Mouse (Mus musculus): ENCODE results near the gene Wfikkn2.

GRCm38 (mm10) chr11:94216247-94216646 lies 29.6 kb downstream of the Wfikkn2 start:
- TF ChIP-seq CTCF (IDR thresholded peaks at IDR 0.05; ENCODE audit: insufficient read depth, low read length) = no peak
- no peak for TF ChIP-seq POLR2A (IDR thresholded peaks at IDR 0.05; ENCODE audit: borderline replicate concordance, extremely low read depth, low read depth, low read length)
